Mouse (Mus musculus) urinary bladder, postnatal 10 days (tissue): ENCODE data around the gene Mbnl2.

Experiments used
- DNase-seq: peaks from one replicate; pipeline ENCODE4 v3.0.0; 2022; ENCODE audit warnings: low spot score

Gene Mbnl2

GRCm38 (mm10) chr14:120433931-120434398, 158.5 kb downstream of the Mbnl2 start:
- DNase-seq, result no peak

- DNase-seq, result no peak
These were observed 159.4 kb downstream of the Mbnl2 start for GRCm38 (mm10) chr14:120434831-120435230.

GRCm38 (mm10) chr14:120440716-120441115, 165.2 kb downstream of the Mbnl2 start:
- no peak for DNase-seq

- DNase-seq, result no peak
These were observed 165.8 kb downstream of the Mbnl2 start for GRCm38 (mm10) chr14:120441256-120441655.

GRCm38 (mm10) chr14:120441836-120442235, 166.4 kb downstream of the Mbnl2 start:
- DNase-seq, result no peak

- DNase-seq, result no peak
These were observed 178.8 kb downstream of the Mbnl2 start for GRCm38 (mm10) chr14:120454221-120454620.

- no peak for DNase-seq
These were observed 188.7 kb downstream of the Mbnl2 start for GRCm38 (mm10) chr14:120463938-120464727.

- DNase-seq, result no peak
These were observed 191.3 kb downstream of the Mbnl2 start for GRCm38 (mm10) chr14:120466816-120467215.

GRCm38 (mm10) chr14:120469126-120469790, 193.8 kb downstream of the Mbnl2 start:
- DNase-seq, result no peak

- no peak for DNase-seq
These were observed 200.8 kb downstream of the Mbnl2 start for GRCm38 (mm10) chr14:120476186-120476697.

- peak; percentile 98 for DNase-seq
These were observed 202.0 kb downstream of the Mbnl2 start for GRCm38 (mm10) chr14:120477288-120477981.

GRCm38 (mm10) chr14:120477982-120478568, 202.6 kb downstream of the Mbnl2 start, which contains the start of gene Rap2a:
Gene Rap2a (plus strand): TSS chr14:120478444.
- DNase-seq, result peak; percentile 88

- DNase-seq, result no peak
These were observed 203.3 kb downstream of the Mbnl2 start for GRCm38 (mm10) chr14:120478641-120479341.

GRCm38 (mm10) chr14:120480341-120480900, 205.0 kb downstream of the Mbnl2 start:
- no peak for DNase-seq

- no peak for DNase-seq
These were observed 205.5 kb downstream of the Mbnl2 start for GRCm38 (mm10) chr14:120480927-120481326.
